Mouse (Mus musculus): ENCODE results near the gene Trib2.

DNA sequence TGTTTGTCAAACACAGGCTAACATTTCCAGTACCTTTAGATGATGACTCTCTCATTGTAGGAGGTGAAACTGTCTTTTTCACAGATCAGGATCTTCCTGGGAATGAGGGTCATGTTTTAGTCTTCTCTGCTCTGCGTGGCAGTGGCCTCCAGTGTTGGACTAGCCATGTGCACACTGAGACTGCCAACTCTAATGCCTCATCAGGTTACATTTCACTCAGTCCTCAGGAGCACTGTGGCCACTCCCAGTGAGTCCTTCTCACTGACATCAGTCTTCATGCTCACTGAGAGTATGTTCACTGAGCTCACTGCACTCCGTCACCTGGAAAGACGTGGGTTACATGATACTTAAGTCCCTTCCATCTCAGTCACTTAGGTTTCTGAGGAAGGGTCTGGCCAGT, 14.0 kb upstream of the Trib2 start:
- TF ChIP-seq CTCF (IDR thresholded peaks at IDR 0.05) (no peak), POLR2A (IDR thresholded peaks at IDR 0.05; ENCODE audit: insufficient read depth, low read depth, low read length) (no peak), EP300 (IDR thresholded peaks at IDR 0.05; ENCODE audit: insufficient read depth, low read depth, low read length) (no peak)

Measured in heart, adult 2 months (tissue).